Mouse (Mus musculus) thymus, postnatal 25 days (tissue): ENCODE results near the gene Lsm14b.

Experiments
- DNase-seq: peaks from one replicate; pipeline ENCODE4 v3.0.0; 2022

The Lsm14b gene

GRCm38 (mm10) chr2:180069770-180070480, 45.1 kb downstream of the Lsm14b start:
- no peak for DNase-seq

DNA sequence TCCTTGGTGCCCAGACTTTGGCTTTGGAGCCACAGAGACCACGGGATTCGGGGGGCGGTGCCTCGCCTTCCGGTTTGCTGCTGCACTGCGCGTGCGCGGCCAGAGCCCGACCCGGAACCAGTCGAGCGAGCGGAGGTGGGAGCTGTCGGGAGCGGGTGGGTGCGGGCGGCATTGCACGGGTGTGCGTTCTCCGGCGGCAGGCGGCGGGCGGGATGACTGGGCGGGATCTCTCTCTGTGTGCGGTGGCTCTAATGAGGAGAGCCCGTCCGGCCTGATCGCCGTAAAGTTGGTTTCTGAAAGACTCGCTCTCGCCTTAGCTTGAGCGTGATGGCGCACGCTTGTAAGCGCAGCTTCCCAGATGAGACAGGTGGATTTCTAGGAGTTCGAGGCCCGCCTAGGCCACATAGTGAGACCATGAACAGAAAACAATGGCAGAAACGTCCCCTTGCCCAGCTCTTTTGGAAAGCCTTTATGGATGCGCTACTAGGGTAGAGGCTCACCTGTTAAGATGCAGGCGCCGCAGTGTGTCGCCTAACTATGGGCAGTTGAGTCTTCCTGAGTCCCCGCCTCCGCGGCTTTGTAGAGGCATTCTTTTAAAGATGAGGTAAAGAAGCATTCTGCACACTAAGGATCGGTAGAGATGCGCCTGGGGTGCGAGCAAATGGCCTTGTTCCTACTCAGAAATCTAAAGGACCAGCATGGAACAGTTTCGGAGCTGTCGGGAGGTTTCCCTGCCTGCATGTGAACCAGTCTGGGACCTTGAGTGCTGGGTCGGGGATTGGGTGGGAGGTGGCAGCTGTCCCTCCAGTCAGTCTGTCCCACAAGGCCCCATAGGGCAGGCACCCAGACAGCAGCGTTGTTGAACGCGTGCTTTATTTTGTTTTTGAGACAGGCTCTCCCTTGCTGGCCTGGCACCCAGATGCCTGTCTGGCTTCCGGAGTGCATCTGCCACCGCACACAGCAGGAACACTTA, 46.0 kb downstream of the Lsm14b start, which contains the start of gene Mtg2:
Gene Mtg2 (plus strand): TSS at position 108 of the 973 bp plus-strand sequence.
- DNase-seq, result peak; percentile 93

DNA sequence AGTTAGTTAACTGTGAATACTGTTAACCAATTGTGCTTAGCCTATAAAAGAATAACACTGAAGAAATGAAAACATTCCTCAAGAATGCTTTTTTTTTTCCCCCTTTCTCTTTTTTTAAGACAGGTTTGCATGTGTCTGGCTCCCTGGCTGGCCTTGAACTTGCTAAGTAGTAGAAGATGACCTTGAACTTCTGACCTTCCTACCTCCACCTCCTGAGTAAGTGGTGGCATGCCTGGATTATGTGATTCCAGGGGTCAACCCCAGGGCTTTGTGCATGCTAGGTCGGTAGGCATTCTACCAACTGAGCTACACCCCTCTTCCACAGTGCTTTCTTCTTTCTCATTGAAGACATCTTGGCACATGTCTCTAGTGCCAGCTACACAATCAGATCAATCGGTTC, 46.9 kb downstream of the Lsm14b start:
- no peak for DNase-seq

- DNase-seq, result peak; percentile 58
Observed at GRCm38 (mm10) chr2:180072886-180073285, 48.1 kb downstream of the Lsm14b start.

DNA sequence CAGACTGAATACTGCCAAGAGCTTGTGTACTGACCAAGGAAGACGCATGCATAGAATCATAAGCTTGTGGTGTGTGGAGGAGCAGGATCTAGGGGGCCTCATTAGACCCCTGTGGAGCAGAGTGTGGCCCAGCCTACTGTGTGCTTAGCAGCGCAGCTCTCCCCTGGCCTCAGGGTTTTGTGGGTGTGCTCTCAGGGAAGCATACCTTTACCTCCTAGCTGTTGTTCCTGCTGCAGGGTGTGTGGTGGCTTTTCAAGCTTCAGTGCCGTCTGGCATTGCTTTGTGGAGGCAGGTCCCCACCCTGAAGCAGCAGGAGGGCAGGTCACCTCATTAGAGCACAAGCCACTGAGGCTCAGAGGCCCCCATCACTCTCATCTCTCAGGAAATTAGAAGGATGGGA, 52.8 kb downstream of the Lsm14b start:
- no peak for DNase-seq

GRCm38 (mm10) chr2:180080680-180081079, 55.9 kb downstream of the Lsm14b start:
- no peak for DNase-seq

- no peak for DNase-seq
Observed at GRCm38 (mm10) chr2:180083063-180083462, 58.3 kb downstream of the Lsm14b start.

- DNase-seq, result no peak
Observed at GRCm38 (mm10) chr2:180084565-180084964, 59.8 kb downstream of the Lsm14b start.
